Mouse (Mus musculus) CH12.LX (cell line): Measurements from ENCODE around the gene Siah3. TPM values are rescaled to one million over a fixed set of nuclear protein-coding genes. Genes with fewer than 3 reads are reported as not detected.

Source experiments
- DNase-seq: peaks from one replicate; pipeline ENCODE4 v3.0.0-alpha.2; 2013; ENCODE audit errors: extremely low read depth
- H3K27ac ChIP-seq: 2 replicates; pipeline ENCODE4 v1.5.1; 2012; ENCODE audit warnings: low read depth, mild to moderate bottlenecking, control low read depth, moderate library complexity; ENCODE audit not compliant: insufficient read depth
- H3K27me3 ChIP-seq: replicated peaks from 2 replicates; pipeline ENCODE3; 2012; ENCODE audit warnings: inconsistent platforms
- H3K36me3 ChIP-seq, 2 experiments: replicated peaks in 1 of 2; 2 replicates each; pipeline versions ENCODE3 to v1.6.1; 2012; ENCODE audit warnings: inconsistent platforms in 1 of 2, low read length in 1 of 2, mild to moderate bottlenecking in 1 of 2, mixed read lengths in 1 of 2, moderate library complexity in 1 of 2; ENCODE audit not compliant: control insufficient read depth in 1 of 2, insufficient read depth in 1 of 2
- H3K4me1 ChIP-seq, 2 experiments: 2 replicates each; pipeline ENCODE4 v1.6.1; 2012; ENCODE audit warnings: inconsistent platforms in 1 of 2, moderate library complexity in 1 of 2; ENCODE audit not compliant: insufficient read depth in 2 of 2, control insufficient read depth in 1 of 2
- H3K4me2 ChIP-seq: 2 replicates; pipeline ENCODE4 v1.6.1; 2012; ENCODE audit warnings: low read depth, mild to moderate bottlenecking, control low read depth; ENCODE audit not compliant: poor library complexity, insufficient read depth, severe bottlenecking
- H3K4me3 ChIP-seq, 3 experiments: fragments of 150-350 bp in 1 of 3; sonication (generic) in 1 of 3; replicated peaks in 1 of 3; 2 replicates each; pipeline versions ENCODE3 to v1.5.1; 2011 to 2012; ENCODE audit warnings: low read depth in 2 of 3, low read length in 2 of 3, mild to moderate bottlenecking in 2 of 3, moderate library complexity in 2 of 3, control low read depth in 1 of 3, improper control_type of control experiment in 1 of 3, inconsistent platforms in 1 of 3, mixed read lengths in 1 of 3; ENCODE audit not compliant: poor library complexity in 1 of 3
- H3K79me2 ChIP-seq: replicated peaks from 2 replicates; pipeline ENCODE4 v1.6.1; 2012; ENCODE audit warnings: mild to moderate bottlenecking, moderate library complexity; ENCODE audit not compliant: control insufficient read depth, poor library complexity, insufficient read depth, severe bottlenecking; ENCODE audit errors: extremely low read depth
- H3K9ac ChIP-seq: 2 replicates; pipeline ENCODE4 v1.6.1; 2012; ENCODE audit warnings: low read depth, mild to moderate bottlenecking, control low read depth, moderate library complexity; ENCODE audit not compliant: insufficient read depth
- H3K9me3 ChIP-seq: replicated peaks from 2 replicates; pipeline ENCODE3; 2012; ENCODE audit warnings: low read length, inconsistent platforms, mixed read lengths
- BHLHE40 ChIP-seq: IDR thresholded peaks from 2 replicates; pipeline ENCODE4 v1.6.1; 2011; ENCODE audit warnings: mild to moderate bottlenecking, low read depth, low read length, improper control_type of control experiment
- CHD1 ChIP-seq: IDR thresholded peaks from 2 replicates; pipeline ENCODE4 v1.6.1; 2012; ENCODE audit warnings: low read depth, low read length, improper control_type of control experiment, inconsistent platforms
- E2F4 ChIP-seq: IDR thresholded peaks from 2 replicates; pipeline ENCODE4 v1.6.1; 2011; ENCODE audit warnings: low read depth, low read length, improper control_type of control experiment; ENCODE audit not compliant: insufficient replicate concordance
- ELF1 ChIP-seq: IDR thresholded peaks from 2 replicates; pipeline ENCODE4 v1.6.1; 2014; ENCODE audit warnings: low read depth, mild to moderate bottlenecking, inconsistent platforms, low read length, improper control_type of control experiment
- ETS1 ChIP-seq: conservative IDR thresholded peaks from 2 replicates; pipeline ENCODE4 v1.6.1; 2012; ENCODE audit warnings: low read depth, mild to moderate bottlenecking, inconsistent platforms, low read length, improper control_type of control experiment, moderate library complexity
- HCFC1 ChIP-seq: IDR thresholded peaks from 2 replicates; pipeline ENCODE4 v1.6.1; 2012; ENCODE audit warnings: low read depth, mild to moderate bottlenecking, inconsistent platforms, low read length, improper control_type of control experiment
- IRF4 ChIP-seq: IDR thresholded peaks from 2 replicates; pipeline ENCODE4 v1.6.1; 2014; ENCODE audit warnings: low read depth, mild to moderate bottlenecking, inconsistent platforms, low read length, improper control_type of control experiment
- MAFK ChIP-seq: IDR thresholded peaks from 2 replicates; pipeline ENCODE4 v1.6.1; 2011; ENCODE audit warnings: low read length, improper control_type of control experiment; ENCODE audit not compliant: insufficient replicate concordance
- MXI1 ChIP-seq: IDR thresholded peaks from 2 replicates; pipeline ENCODE4 v1.6.1; 2011; ENCODE audit warnings: mild to moderate bottlenecking, low read depth, low read length, improper control_type of control experiment
- NELFE ChIP-seq: IDR thresholded peaks from 2 replicates; pipeline ENCODE4 v1.6.1; 2011; ENCODE audit warnings: low read depth, low read length, improper control_type of control experiment
- NRF1 ChIP-seq: IDR thresholded peaks from 2 replicates; pipeline ENCODE4 v1.6.1; 2014; ENCODE audit warnings: low read depth, mild to moderate bottlenecking, inconsistent platforms, low read length, improper control_type of control experiment, moderate library complexity
- PAX5 ChIP-seq: IDR thresholded peaks from 2 replicates; pipeline ENCODE4 v1.6.1; 2012; ENCODE audit warnings: low read length, inconsistent platforms, mixed read lengths
- POLR2A ChIP-seq: IDR thresholded peaks from 2 replicates; pipeline ENCODE4 v1.6.1; 2011; ENCODE audit warnings: low read depth, mild to moderate bottlenecking, improper control_type of control experiment, low read length
- POLR2AphosphoS2 ChIP-seq: IDR thresholded peaks from 2 replicates; pipeline ENCODE4 v1.6.1; 2011; ENCODE audit warnings: low read depth, low read length, improper control_type of control experiment
- RAD21 ChIP-seq: IDR thresholded peaks from 2 replicates; pipeline ENCODE4 v1.6.1; 2011; ENCODE audit warnings: low read depth, mild to moderate bottlenecking, low read length, improper control_type of control experiment, moderate library complexity
- RCOR1 ChIP-seq: conservative IDR thresholded peaks from 2 replicates; pipeline ENCODE4 v1.6.1; 2012; ENCODE audit warnings: low read depth, mild to moderate bottlenecking, inconsistent platforms, low read length, improper control_type of control experiment
- ZC3H11A ChIP-seq: IDR thresholded peaks from 2 replicates; pipeline ENCODE4 v1.6.1; 2012; ENCODE audit warnings: low read depth, mild to moderate bottlenecking, inconsistent platforms, low read length, improper control_type of control experiment
- dilution Hi-C: fragments of 300-500 bp; cut with MboI; formaldehyde crosslinking; loops from 2 replicates; pipeline ENCODE4 v1.14.3; 2020; ENCODE audit warnings: low sequenced_read_pairs; ENCODE audit not compliant: extremely low pct_unique_long_range_greater_than_20kb, extremely low pct_ligation_motif_present
- in situ Hi-C: fragments of 300-500 bp; cut with MboI; formaldehyde crosslinking; loops from 3 replicates; pipeline ENCODE4 v1.14.3; 2019; ENCODE audit warnings: low sequenced_read_pairs, low pct_ligation_motif_present, low pct_unique_long_range_greater_than_20kb, mixed read lengths
- polyA plus RNA-seq: library from polyadenylated mRNA; unstranded; fragments of >175 nt; gene quantifications from 2 replicates; pipeline ENCODE4 v1.2.1, GENCODE M21; 2012; ENCODE audit warnings: low read depth; ENCODE audit not compliant: insufficient read length
- total RNA-seq, 2 experiments: library from RNA; depleted of rRNA; stranded (reverse); fragments of 300-350 nt in 1 of 2; fragments of >200 nt in 1 of 2; gene quantifications; 2 replicates each; pipeline ENCODE4 v1.2.3; 2012 to 2014

Siah3 gene
- total and polyA plus RNA-seq, 3 experiments, result not detected

GRCm38 (mm10) chr14:75579010-75579409 is 123.2 kb downstream of the Siah3 start:
- Histone ChIP-seq H3K4me1 (no peaks in the 10 kb centered on the region), H3K4me2 (no peak overlapping the region), H3K9me3 (no peaks in the 10 kb centered on the region), H3K36me3 (no peaks in the 10 kb centered on the region), H3K79me2 (no peaks in the 10 kb centered on the region), H3K27me3 (peaks cover 6% of the 10 kb centered on the region), H3K4me3 (no peak overlapping the region), H3K27ac (no peak overlapping the region), H3K9ac (no peak overlapping the region)
- in situ Hi-C loops (no loop called here), dilution Hi-C loops (no loop called here)
- DNase-seq, result no peak
- TF ChIP-seq MAFK (no peak), RCOR1 (no peak), IRF4 (no peak), POLR2AphosphoS2 (no peak), MXI1 (no peak), PAX5 (no peak), HCFC1 (no peak), ELF1 (no peak), RAD21 (no peak), POLR2A (no peak), BHLHE40 (no peak), ZC3H11A (no peak), E2F4 (no peak), NELFE (no peak), NRF1 (no peak), ETS1 (no peak), CHD1 (no peak)

Other genes starting within 250 kb of the Siah3 start
- gene Cpb2, start 213.7 kb upstream of the Siah3 start, total RNA-seq (2012; rRNA removed), result not detected in 2 replicates
- not detected in 2 replicates for gene Cpb2, start 213.7 kb upstream of the Siah3 start, total RNA-seq (2014; rRNA removed)
- not detected in 2 replicates for gene Cpb2, start 213.7 kb upstream of the Siah3 start, polyA plus RNA-seq
- gene Zc3h13, start 171.6 kb upstream of the Siah3 start, total RNA-seq (2012; rRNA removed), result 18.8 and 19.3 TPM in 2 replicates
- gene Zc3h13, start 171.6 kb upstream of the Siah3 start, total RNA-seq (2014; rRNA removed), result 15.7 and 17.7 TPM in 2 replicates
- 38.5 and 39.8 TPM in 2 replicates for gene Zc3h13, start 171.6 kb upstream of the Siah3 start, polyA plus RNA-seq
- not detected in 2 replicates for gene Spert, start 137.1 kb downstream of the Siah3 start, total RNA-seq (2012; rRNA removed)
- not detected in 2 replicates for gene Spert, start 137.1 kb downstream of the Siah3 start, total RNA-seq (2014; rRNA removed)
- gene Spert, start 137.1 kb downstream of the Siah3 start, polyA plus RNA-seq, result not detected in 2 replicates
- gene Erich6b, start 186.3 kb downstream of the Siah3 start, total RNA-seq (2012; rRNA removed), result not detected in 2 replicates
- not detected in 2 replicates for gene Erich6b, start 186.3 kb downstream of the Siah3 start, total RNA-seq (2014; rRNA removed)
- not detected in 2 replicates for gene Erich6b, start 186.3 kb downstream of the Siah3 start, polyA plus RNA-seq